Mouse (Mus musculus) brain, embryonic 14.5 days (tissue): ENCODE results near the gene Tob1.

ENCODE experiments used
- CTCF ChIP-seq: fragments of 200-500 bp; IDR thresholded peaks from 2 replicates; pipeline ENCODE4 v1.5.1; 2012; ENCODE audit warnings: inconsistent platforms, mild to moderate bottlenecking, moderate library complexity, borderline replicate concordance; ENCODE audit not compliant: insufficient read depth, insufficient read length; ENCODE audit errors: extremely low read depth
- POLR2A ChIP-seq: fragments of 200-500 bp; IDR thresholded peaks from 2 replicates; pipeline ENCODE4 v1.6.1; 2012; ENCODE audit warnings: mild to moderate bottlenecking, inconsistent platforms, borderline replicate concordance; ENCODE audit not compliant: poor library complexity, insufficient read depth, insufficient read length, severe bottlenecking; ENCODE audit errors: extremely low read depth

DNA sequence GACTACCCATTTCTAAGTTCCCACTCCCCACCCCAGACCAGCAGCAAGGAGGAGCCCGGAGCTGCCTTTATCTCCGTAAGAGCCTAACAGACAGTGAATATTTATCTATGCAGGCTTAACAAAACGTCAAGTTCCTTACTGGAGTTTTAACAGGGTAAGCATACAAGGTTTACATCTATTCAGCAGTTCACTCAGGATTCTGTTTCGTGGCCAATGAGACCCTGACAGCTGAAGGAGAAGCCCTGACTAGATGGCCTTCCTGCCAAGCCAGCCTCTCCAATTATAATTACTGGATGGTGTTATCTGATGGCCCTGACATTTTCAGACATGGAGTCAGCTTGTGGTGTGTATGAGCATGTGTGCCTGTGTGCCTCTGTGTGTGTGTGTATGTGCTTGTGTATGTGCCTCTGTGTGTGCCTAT lies 37.5 kb upstream of the Tob1 start:
- TF ChIP-seq CTCF (no peak), POLR2A (no peak)
